Mouse (Mus musculus) cerebellum, adult 9-11 months (tissue): ENCODE results near the gene Bmpr1b.

Source experiments
- DNase-seq: peaks from one replicate; pipeline ENCODE4 v3.0.0; 2022

Gene Bmpr1b

GRCm38 (mm10) chr3:142019716-142020115 is 149.5 kb downstream of the Bmpr1b start:
- DNase-seq: no peak

GRCm38 (mm10) chr3:141984548-141984947 is 184.7 kb downstream of the Bmpr1b start:
- DNase-seq: no peak

GRCm38 (mm10) chr3:141981613-141982432 is 187.4 kb downstream of the Bmpr1b start:
- no peak for DNase-seq

GRCm38 (mm10) chr3:141966244-141966643 is 203.0 kb downstream of the Bmpr1b start:
- no peak for DNase-seq

- DNase-seq: no peak
Measured at GRCm38 (mm10) chr3:141952931-141953330, 216.3 kb downstream of the Bmpr1b start.

- DNase-seq: no peak
Measured at GRCm38 (mm10) chr3:141950642-141951041, 218.6 kb downstream of the Bmpr1b start.

- no peak for DNase-seq
Measured at GRCm38 (mm10) chr3:141948506-141948905, 220.7 kb downstream of the Bmpr1b start.

- no peak for DNase-seq
Measured at GRCm38 (mm10) chr3:141948096-141948495, 221.1 kb downstream of the Bmpr1b start.

- DNase-seq: no peak
Measured at GRCm38 (mm10) chr3:141946846-141947245, 222.4 kb downstream of the Bmpr1b start.

- no peak for DNase-seq
Measured at GRCm38 (mm10) chr3:141943317-141943742, 225.9 kb downstream of the Bmpr1b start.

GRCm38 (mm10) chr3:141940207-141940606 is 229.0 kb downstream of the Bmpr1b start:
- no peak for DNase-seq

- peak; percentile 9 for DNase-seq
Measured at GRCm38 (mm10) chr3:141936594-141937272, 232.5 kb downstream of the Bmpr1b start.

GRCm38 (mm10) chr3:141932956-141933355 is 236.3 kb downstream of the Bmpr1b start:
- DNase-seq: peak; percentile 44

- DNase-seq: peak; percentile 8
Measured at GRCm38 (mm10) chr3:141931372-141932092, 237.7 kb downstream of the Bmpr1b start.

GRCm38 (mm10) chr3:141923442-141923841 is 245.8 kb downstream of the Bmpr1b start:
- no peak for DNase-seq

- DNase-seq: no peak
Measured at GRCm38 (mm10) chr3:141921161-141921560, 248.1 kb downstream of the Bmpr1b start.

- DNase-seq: no peak
Measured at GRCm38 (mm10) chr3:141919661-141920060, 249.6 kb downstream of the Bmpr1b start.

- DNase-seq: no peak
Measured at GRCm38 (mm10) chr3:141917166-141917565, 252.1 kb downstream of the Bmpr1b start.

- DNase-seq: no peak
Measured at GRCm38 (mm10) chr3:141915995-141916394, 253.2 kb downstream of the Bmpr1b start.

- no peak for DNase-seq
Measured at GRCm38 (mm10) chr3:141914588-141914987, 254.6 kb downstream of the Bmpr1b start.

- no peak for DNase-seq
Measured at GRCm38 (mm10) chr3:141909136-141909535, 260.1 kb downstream of the Bmpr1b start.

- no peak for DNase-seq
Measured at GRCm38 (mm10) chr3:141905903-141906623, 263.2 kb downstream of the Bmpr1b start.

- DNase-seq: no peak
Measured at GRCm38 (mm10) chr3:141900361-141900760, 268.9 kb downstream of the Bmpr1b start.
